Mouse (Mus musculus): ENCODE measurements around the gene Tpx2.

- TF ChIP-seq POLR2A (IDR thresholded peaks at IDR 0.05; ENCODE audit: insufficient read depth, low read depth, low read length), result 0 out of 2 replicates have a peak, but pooled peaks have one; percentile 29
- TF ChIP-seq CTCF (IDR thresholded peaks at IDR 0.05), result no peak
- peak; percentile 83; the same call in 1 of the 2 replicates for TF ChIP-seq EP300 (IDR thresholded peaks at IDR 0.05; ENCODE audit: insufficient read depth, low read depth, low read length)
These were observed 77.6 kb downstream of the Tpx2 start for GRCm38 (mm10) chr2:152925189-152925872.

All from heart, adult 2 months (tissue).